23 mouse cellular contexts compared by ENCODE assay signal in genomic region chr11:102321931-102322330, GRCm38 (mm10). TPM values are rescaled to one million over a fixed set of nuclear protein-coding genes. Genes with fewer than 3 reads are reported as not detected.
"Had no signal": no experiment of that assay in that cellular context is flagged by ENCODE, and none has a peak within 500 bp of the region (broad histone marks: within the 10 kb centered on the region; RNA-seq: fewer than 3 reads in every experiment).

No protein-coding gene starts in this region.

- DNase-seq: kidney, adult 18-20 months; kidney, postnatal 36 days; layer of hippocampus, postnatal 36 days; liver; liver, postnatal 0 days; lung, embryonic 14.5 days; right cerebral cortex, adult 18-20 months; right cerebral cortex, postnatal 14 days; right cerebral cortex, postnatal 4 days; thymus, adult 18-20 months; thymus, postnatal 14 days had no signal

- H3K4me3 ChIP-seq: left cerebral cortex, adult 2 months; limb, embryonic 13.5 days; midbrain, embryonic 12.5 days; midbrain, embryonic 15.5 days had no signal

- H3K27me3 ChIP-seq: limb, embryonic 13.5 days; midbrain, embryonic 12.5 days; midbrain, embryonic 15.5 days had no signal

- H3K36me3 ChIP-seq: limb, embryonic 13.5 days; midbrain, embryonic 12.5 days; midbrain, embryonic 15.5 days had no signal

- ATAC-seq: intestine, embryonic 16.5 days; liver, postnatal 0 days; lung, postnatal 0 days; midbrain, embryonic 15.5 days had no signal

- H3K9ac ChIP-seq: limb, embryonic 13.5 days; liver, embryonic 14.5 days; liver, postnatal 0 days; lung, embryonic 14.5 days; midbrain, embryonic 12.5 days; midbrain, embryonic 15.5 days had no signal

- H3K4me2 ChIP-seq: limb, embryonic 13.5 days; lung, embryonic 14.5 days; midbrain, embryonic 12.5 days; midbrain, embryonic 15.5 days had no signal

- H3K27ac ChIP-seq: kidney, postnatal 0 days; limb, embryonic 13.5 days; liver, embryonic 14.5 days; macrophage; midbrain, embryonic 12.5 days; stomach, postnatal 0 days had no signal

- H3K9me3 ChIP-seq: limb, embryonic 13.5 days; midbrain, embryonic 12.5 days; midbrain, embryonic 15.5 days had no signal

RNA-seq across cellular contexts. Expression of gene Slc4a1, which starts 44.1 kb away (rescaled TPM):
- polyA plus RNA-seq: macrophage had no signal

RNA-seq across cellular contexts. Expression of gene Asb16, which starts 53.4 kb away (rescaled TPM):
- polyA plus RNA-seq: kidney, postnatal 0 days; liver, postnatal 0 days; lung, postnatal 0 days; macrophage; midbrain, embryonic 12.5 days; neural tube, embryonic 11.5 days; stomach, embryonic 14.5 days had no signal
